Mouse (Mus musculus): ENCODE measurements at regions not wholly inside any gene's neighbourhood (a gene's known extent, or its start where the extent isn't known, plus 50 kb on each side); places are given as distances from the start of the nearest gene placed in this dataset.
A peak's percentile ranks its signal among the peaks of the same experiment; 100 is the strongest.
"Not testable (repeated sequence)": the region's sequence is repeated elsewhere in the genome, so short reads cannot be mapped to it uniquely, and the experiment has no call there.

DNA sequence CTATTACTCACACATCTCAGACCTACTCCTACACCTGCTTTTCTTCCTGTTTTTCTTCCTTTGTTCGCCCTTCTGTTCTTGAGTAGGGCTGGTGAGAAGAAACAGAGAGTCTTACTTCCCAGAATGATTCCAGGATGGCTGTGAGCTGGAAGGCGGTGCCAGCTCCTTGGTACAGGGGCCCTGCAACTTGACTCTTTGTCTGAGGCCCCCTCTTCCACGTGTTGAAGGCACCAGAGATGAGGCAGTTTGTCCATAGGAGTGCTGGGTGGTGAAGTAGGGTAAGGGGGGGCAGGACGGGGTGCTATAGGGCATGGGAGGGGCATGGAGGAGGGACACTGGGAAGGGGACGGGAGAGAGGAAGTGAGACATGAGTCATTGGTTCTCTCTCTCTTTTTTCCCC lies 60.8 kb downstream of the Dmrta2 start:
- DNase-seq (ENCODE audit: extremely low spot score, low spot score) = no peak

DNA sequence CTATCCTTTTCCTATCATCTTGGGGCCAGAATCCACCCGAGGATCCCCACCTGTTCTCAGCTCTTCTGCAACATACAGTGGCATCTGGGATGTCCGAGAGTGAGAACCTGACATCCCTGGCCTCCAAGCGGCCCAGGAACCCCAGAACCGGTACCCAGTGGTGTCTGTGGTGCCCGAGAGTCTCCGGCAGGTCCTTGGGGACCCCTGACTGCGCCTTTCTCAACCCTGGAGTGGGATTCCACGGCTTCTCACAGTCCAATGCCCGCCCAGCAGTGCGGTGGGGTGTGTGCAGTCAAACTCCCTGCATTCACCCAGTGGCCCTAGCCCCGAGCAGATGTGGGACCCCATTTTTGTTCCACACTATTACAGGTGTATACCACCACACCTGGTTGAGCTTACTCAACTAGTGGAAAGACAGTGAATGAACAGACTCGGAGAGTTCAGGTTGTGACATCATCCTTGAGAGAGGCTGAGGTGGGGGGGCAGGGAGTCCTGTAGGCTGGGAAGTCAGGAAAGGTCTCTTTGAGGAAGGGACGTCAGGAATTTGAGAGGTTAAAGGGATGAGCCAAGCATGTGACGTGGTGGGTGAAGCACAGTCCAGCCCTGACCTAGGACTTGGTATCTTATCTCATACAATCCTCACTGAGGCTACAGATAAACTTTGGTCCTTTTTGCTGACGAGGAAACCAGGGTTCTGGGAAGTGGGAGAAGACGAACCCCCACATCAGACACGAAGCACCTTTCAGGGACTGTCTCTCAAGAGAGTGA lies 67.2 kb downstream of the Dmrta2 start:
- DNase-seq (ENCODE audit: extremely low spot score, low spot score) = no peak

DNA sequence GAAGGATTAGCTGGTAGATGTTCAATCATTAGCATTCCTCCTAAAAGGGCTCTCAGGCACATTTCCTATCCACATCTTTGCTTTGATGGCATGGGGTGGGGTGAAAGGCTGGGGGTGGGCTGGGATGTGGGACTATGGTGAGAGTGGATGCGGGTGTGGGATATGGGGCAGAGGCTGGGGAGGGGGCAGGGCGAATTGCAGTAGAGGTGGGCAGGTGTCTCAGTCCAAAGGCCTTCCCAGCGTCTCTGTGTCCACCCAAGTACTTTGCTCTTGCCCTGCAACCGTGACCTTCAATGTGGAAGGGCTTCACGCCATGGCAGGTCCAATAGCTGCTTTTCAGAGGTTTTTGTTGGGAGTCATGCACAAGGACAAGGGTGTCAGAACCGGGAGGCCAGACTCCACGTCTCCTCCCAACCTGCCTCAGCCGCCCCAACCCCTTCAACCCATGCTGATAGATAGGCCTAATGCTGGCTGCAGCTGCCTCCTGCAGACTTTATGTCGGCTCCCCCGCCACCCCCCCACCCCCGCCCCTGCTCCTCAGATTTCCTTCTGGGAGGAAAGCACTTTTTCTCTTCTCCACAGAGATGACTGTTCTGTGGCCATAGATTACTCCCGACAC lies 67.9 kb downstream of the Dmrta2 start:
- DNase-seq (ENCODE audit: extremely low spot score, low spot score) = no peak

DNA sequence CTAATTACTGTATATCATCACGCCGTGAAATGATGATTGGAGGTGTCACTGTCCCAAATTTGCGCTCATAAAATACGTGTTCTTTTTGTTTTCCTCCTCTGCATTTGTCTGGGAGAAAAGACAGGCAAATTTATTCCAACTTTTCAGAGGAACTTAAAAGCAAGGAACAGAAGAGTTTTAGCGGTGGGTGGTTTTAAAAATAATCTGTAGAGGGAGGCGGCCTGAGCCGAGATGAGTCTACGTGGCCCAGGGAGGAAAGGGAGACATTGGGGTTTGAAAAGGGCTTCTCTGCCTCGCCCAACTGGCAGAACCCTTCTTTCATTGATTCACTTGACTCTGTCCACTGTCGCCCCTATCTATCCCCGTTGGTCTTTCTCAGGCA lies 68.4 kb downstream of the Dmrta2 start:
- DNase-seq (ENCODE audit: extremely low spot score, low spot score) = no peak

DNA sequence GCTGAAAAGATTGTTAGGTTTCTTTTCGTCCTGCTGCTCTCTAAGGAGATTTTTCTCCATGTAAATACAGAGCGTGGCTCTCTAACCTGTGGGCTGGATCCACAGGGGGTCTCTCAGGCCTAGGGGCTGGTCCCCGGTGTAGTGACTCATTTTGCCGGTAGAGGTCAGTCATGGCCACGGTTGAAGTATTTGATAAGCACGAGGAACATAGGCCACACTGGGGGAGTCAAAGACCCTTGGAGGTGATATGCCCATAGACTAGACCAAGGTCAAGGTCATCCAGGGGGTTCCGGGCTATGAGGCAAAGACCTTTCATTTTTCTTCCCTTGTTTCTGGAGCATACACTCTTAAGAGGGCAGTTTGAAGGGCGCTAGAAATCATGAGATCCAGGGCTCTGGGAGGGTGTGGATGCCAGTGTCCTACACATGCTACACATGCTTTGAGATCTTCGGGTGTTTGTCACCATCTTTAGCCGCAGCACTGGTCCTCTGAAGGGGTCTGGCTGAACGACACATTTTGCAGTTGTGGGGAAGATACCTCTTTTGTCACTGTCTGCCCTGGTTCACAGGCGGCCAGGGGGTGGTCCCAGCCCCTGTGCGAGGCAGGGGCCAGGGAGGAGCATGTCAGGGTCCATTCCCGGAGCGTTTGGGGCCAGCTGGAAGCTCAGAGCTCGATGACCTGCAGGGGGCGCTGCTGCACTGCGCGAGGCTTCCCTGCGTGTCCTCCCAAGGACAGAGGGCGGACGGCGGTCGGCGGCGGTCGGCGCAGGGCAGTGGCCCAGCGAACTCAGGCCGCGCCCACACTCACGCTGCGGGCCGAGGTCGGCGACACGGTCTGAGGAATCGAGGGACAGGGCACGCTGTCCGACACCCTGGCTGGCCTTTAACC lies 72.8 kb downstream of the Dmrta2 start:
- DNase-seq (ENCODE audit: extremely low spot score, low spot score) = peak; percentile 97

DNA sequence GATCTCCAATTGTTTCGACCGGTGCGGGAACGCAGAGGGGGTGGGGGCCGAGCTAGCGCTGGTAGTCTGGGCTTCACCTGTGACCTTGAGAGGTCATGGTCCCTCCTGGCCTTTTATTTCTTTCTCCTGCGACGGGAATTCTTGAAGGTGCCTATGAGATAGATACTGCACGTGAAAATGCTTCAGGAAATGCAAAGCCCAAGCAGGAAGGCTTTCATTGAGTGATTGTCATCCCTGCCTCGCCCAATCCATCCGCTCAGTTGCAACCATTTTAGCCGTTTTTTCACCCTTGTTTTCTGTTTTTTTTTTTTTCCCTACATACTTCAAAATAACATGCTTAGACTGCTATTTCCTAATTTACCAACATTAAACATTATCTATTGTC lies 73.4 kb downstream of the Dmrta2 start:
- DNase-seq (ENCODE audit: extremely low spot score, low spot score) = no peak

DNA sequence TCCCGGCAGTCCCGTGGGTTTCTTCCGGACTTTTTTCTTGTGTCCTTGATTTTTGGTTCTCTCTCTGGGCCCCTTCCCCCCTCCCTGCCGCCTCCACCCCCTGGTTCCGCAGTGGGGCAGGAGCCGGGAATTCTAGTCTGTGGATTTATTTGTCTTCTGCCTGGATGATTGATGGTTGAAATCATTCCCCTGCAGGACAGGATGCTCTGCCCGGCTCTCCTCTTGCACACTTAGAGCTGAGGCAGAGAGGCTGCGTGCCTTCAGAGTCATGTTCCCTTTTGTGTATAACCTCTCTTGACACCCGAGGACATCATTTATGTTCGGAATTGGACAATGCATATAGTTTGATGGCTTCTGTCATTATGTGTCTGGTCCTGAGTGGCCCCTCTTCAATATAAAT lies 74.0 kb downstream of the Dmrta2 start:
- DNase-seq (ENCODE audit: extremely low spot score, low spot score) = peak; percentile 29

DNA sequence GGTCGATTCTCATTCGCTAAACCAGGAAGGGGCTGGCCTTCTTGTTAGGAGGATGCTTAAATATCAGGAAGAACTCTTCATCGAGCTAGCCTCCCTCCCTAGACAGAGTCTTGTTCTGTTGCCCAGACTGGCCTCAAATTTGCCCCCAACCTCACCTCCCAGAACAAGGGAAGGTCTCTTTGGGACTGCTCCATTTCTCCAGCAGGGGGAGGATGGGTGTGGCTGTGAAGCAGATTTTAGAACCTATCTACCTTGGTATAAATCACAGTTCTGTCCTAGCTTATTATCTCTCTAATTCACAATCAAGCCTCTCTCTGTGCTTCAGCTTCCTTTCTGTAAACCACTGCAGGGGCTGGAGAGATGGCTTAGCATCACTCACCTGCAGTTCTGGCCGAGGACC lies 75.1 kb downstream of the Dmrta2 start:
- no peak for DNase-seq (ENCODE audit: extremely low spot score, low spot score)

DNA sequence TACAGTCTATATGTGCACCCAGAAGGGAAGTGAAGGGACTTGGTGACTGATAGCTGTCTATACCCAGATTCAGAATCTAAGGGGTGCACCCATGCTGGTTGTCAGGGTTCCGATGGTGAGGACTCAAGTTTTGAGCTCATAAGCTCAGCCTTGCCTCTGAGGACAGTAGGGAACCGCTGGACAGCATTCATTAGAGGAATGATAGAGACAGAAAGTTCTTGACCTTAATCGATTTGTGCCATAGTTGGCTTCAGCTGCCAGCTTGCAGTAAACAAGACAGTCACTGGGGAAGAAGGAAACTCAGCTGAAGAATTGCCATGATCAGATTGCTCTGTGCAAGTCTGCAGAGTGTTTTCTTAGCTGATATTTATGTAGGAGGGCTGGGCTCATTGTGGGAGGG lies 96.0 kb downstream of the Dmrta2 start:
- no peak for DNase-seq (ENCODE audit: extremely low spot score, low spot score)

DNA sequence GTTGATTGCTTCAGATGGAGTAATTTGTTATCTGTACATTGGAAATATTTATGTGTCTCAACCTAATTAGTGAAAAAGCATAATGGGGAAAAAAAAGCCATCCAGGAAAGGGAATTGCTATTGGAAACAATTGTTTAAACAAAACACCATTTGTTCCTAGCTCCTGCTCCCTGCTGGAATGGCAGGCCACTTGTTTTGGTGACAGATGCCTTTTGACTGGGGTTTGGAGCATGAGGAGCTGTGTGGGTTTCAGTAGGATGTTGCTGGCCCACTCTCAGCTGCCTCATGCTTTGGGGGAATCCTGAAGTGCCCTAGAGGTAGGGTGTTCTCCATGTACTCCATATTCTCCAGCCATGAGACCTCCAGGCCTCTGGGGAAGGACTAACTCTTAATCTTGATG lies 105.5 kb downstream of the Dmrta2 start:
- DNase-seq (ENCODE audit: extremely low spot score, low spot score) = no peak

- peak; percentile 50 for DNase-seq (ENCODE audit: extremely low spot score, low spot score)
Observed at GRCm38 (mm10) chr4:110087570-110088247, 109.9 kb downstream of the Dmrta2 start.

DNA sequence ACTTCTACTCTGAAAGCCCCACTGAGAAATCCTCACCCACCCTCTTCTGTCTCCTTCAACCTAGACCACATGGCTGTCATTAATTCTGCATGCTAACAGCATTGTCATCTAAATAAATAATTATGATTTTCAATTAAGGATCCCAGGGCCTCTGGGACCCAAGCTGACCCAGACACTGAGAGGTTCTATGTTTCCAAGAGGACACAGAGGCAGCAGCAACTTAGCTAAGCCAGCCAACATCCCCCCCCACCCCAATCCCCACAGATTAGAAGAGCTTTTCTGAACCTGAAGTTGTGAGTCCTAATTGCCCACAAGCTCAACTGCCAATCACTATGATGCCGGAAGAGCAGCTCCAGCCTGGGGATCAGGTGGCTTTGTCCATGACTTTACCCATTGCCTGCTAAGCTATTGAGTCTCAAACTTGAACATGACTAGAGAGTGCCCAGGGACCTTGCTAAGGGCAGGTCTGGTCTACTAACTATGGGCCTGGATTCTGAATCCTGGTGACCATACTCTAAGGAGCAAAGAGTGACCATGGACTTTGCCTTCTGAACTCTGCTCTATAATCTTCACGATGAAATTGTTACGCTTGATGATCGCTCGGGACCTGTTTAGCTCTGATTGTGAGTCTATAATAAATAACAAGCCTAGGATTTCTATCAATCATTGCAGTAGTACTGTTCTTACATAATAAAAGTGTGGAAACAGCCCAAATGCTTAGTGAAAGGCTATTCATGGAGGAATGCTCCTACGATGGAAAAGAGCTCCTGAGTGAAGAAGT lies 115.4 kb downstream of the Dmrta2 start:
- no peak for DNase-seq (ENCODE audit: extremely low spot score, low spot score)

DNA sequence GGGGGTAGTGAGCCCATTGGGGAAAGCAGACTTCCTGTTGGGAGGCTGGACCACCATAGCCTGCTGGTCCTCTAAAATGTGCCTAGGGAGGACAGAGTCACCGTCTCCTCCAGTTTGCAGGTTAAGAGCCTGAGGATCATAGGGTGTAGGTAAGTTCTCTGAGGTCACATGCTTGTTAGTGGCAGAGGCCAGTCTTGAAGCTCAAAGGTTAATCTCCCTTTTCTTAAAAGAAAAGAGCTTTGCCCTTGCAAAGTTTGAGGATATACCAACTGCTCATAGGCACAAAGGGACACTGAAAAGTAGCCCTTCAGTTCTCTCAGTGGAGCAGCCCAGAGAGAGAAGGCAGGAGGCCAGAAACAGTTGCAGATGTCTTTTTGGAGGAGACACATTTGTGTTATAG lies 116.7 kb downstream of the Dmrta2 start:
- no peak for DNase-seq (ENCODE audit: extremely low spot score, low spot score)

- no peak for DNase-seq (ENCODE audit: extremely low spot score, low spot score)
Observed at GRCm38 (mm10) chr4:110095760-110096593, 118.1 kb downstream of the Dmrta2 start.

DNA sequence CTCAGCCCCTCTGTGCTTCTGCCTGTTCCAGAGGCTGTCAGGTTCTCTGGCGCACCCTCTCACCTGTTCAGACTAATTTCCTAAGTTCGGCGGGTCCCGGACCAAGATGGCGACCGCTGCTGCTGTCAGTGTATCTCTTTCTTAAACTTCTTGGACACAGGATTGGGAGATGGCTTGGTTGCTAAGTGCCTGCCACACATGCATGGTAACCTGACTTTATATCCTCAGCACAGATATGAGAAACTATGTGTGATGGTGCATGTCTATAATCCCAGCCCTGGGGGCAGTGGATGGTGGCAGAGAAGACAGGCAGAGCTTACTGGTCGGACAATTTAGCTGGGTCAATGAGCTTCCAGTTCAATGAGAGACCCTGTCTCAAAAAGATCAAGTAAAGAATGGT lies 126.3 kb downstream of the Dmrta2 start:
- not testable (repeated sequence) for DNase-seq (ENCODE audit: extremely low spot score, low spot score)

- DNase-seq (ENCODE audit: extremely low spot score, low spot score) = no peak
Observed at GRCm38 (mm10) chr4:110106620-110107243, 128.9 kb downstream of the Dmrta2 start.

GRCm38 (mm10) chr4:110119438-110119837 lies 141.6 kb downstream of the Dmrta2 start:
- peak; percentile 38 for DNase-seq (ENCODE audit: extremely low spot score, low spot score)

DNA sequence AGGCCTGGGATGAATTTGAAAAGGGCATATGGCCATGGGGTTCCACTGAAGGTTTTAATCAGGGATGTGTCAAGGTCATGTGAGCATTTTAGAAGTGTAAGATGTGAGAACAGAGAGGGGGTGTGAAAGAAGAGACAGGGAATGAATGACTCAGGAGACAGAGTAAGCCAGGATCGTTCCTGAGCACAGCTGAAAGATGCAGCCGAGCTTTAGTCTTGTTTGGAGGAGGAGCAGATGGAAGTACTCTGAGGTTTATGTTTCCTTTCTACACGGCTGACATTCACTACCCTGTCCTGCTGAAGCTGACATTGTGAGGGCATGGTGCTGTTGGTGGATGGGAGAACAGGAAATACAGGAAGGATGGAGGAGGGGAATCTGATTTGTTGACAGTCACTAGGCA lies 142.0 kb downstream of the Dmrta2 start:
- no peak for DNase-seq (ENCODE audit: extremely low spot score, low spot score)

- no peak for DNase-seq (ENCODE audit: extremely low spot score, low spot score)
Observed at GRCm38 (mm10) chr4:110120761-110121160, 142.9 kb downstream of the Dmrta2 start.

GRCm38 (mm10) chr4:110121447-110121846 lies 143.6 kb downstream of the Dmrta2 start:
- DNase-seq (ENCODE audit: extremely low spot score, low spot score) = no peak

Measured in neural tube, embryonic 10.5 days (tissue).